Mouse (Mus musculus) spleen, adult 2 months (tissue): ENCODE results near the gene Fam129a.

ENCODE experiments used
- CTCF ChIP-seq: fragments of 200-500 bp; IDR thresholded peaks from 2 replicates; pipeline ENCODE4 v1.5.1; 2011; ENCODE audit warnings: mild to moderate bottlenecking, inconsistent platforms; ENCODE audit not compliant: insufficient read depth, insufficient read length, insufficient replicate concordance; ENCODE audit errors: extremely low read depth
- POLR2A ChIP-seq: fragments of 200-500 bp; IDR thresholded peaks from 2 replicates; pipeline ENCODE4 v1.6.1; 2011; ENCODE audit warnings: low read depth, low read length, inconsistent platforms

- TF ChIP-seq POLR2A = no peak
- TF ChIP-seq CTCF = no peak
These were observed 125.8 kb downstream of the Fam129a start for GRCm38 (mm10) chr1:151696751-151697150.
